Mouse (Mus musculus) forebrain, embryonic 16.5 days (tissue): ENCODE measurements around the gene Hes7. TPM values are rescaled to one million over a fixed set of nuclear protein-coding genes. Genes with fewer than 3 reads are reported as not detected.

Source experiments
- ATAC-seq: fragments of 200-750 bp; cut with Nextera tagmentation; 2 replicates; pipeline ENCODE4 v1.8.0; 2017; ENCODE audit warnings: mild to moderate bottlenecking, moderate library complexity
- H3K27ac ChIP-seq: fragments of 300-500 bp; sonication (generic); 2 replicates; pipeline ENCODE4 v1.5.1; 2014; ENCODE audit warnings: low read length, control low read depth
- H3K27me3 ChIP-seq: fragments of 300-500 bp; sonication (generic); replicated peaks from 2 replicates; pipeline ENCODE4 v1.6.1; 2014; ENCODE audit warnings: low read length; ENCODE audit not compliant: control insufficient read depth, insufficient read depth
- H3K36me3 ChIP-seq: fragments of 300-500 bp; sonication (generic); 2 replicates; pipeline ENCODE4 v1.6.1; 2014; ENCODE audit not compliant: control insufficient read depth, insufficient read depth
- H3K4me1 ChIP-seq: fragments of 300-500 bp; sonication (generic); replicated peaks from 2 replicates; pipeline ENCODE4 v1.6.1; 2014; ENCODE audit warnings: low read length; ENCODE audit not compliant: control insufficient read depth, insufficient read depth
- H3K4me2 ChIP-seq: fragments of 300-500 bp; sonication (generic); 2 replicates; pipeline ENCODE4 v1.6.1; 2014; ENCODE audit warnings: mild to moderate bottlenecking, low read length, control low read depth
- H3K4me3 ChIP-seq: fragments of 300-500 bp; sonication (generic); replicated peaks from 2 replicates; pipeline ENCODE4 v1.5.1; 2014; ENCODE audit warnings: mild to moderate bottlenecking, low read length, control low read depth
- H3K9ac ChIP-seq: fragments of 300-500 bp; sonication (generic); replicated peaks from 2 replicates; pipeline ENCODE4 v1.6.1; 2014; ENCODE audit warnings: low read depth, low read length, control low read depth
- H3K9me3 ChIP-seq: fragments of 300-500 bp; sonication (generic); 2 replicates; pipeline ENCODE4 v1.6.1; 2016; ENCODE audit warnings: low read length; ENCODE audit not compliant: control insufficient read depth
- WGBS: fragments of 180-500 bp; shearing (Covaris S2); extraction: QIAGEN DNeasy Blood & Tissue Kit; methylation state at CpG from one replicate; pipeline ENCODE4 v1.1.7; 2014; 5-methylcytosine and 5-hydroxymethylcytosine counted together
- polyA plus RNA-seq: library from polyadenylated mRNA; unstranded; fragments of >200 nt; fragmentation: Nextera tagmentation; extraction: Ambion mirVana; gene quantifications from 2 replicates; pipeline ENCODE4 v1.2.1, GENCODE M21; 2015

Gene Hes7
- polyA plus RNA-seq, 1 experiment from 2014 or later, result 0.67 TPM

DNA sequence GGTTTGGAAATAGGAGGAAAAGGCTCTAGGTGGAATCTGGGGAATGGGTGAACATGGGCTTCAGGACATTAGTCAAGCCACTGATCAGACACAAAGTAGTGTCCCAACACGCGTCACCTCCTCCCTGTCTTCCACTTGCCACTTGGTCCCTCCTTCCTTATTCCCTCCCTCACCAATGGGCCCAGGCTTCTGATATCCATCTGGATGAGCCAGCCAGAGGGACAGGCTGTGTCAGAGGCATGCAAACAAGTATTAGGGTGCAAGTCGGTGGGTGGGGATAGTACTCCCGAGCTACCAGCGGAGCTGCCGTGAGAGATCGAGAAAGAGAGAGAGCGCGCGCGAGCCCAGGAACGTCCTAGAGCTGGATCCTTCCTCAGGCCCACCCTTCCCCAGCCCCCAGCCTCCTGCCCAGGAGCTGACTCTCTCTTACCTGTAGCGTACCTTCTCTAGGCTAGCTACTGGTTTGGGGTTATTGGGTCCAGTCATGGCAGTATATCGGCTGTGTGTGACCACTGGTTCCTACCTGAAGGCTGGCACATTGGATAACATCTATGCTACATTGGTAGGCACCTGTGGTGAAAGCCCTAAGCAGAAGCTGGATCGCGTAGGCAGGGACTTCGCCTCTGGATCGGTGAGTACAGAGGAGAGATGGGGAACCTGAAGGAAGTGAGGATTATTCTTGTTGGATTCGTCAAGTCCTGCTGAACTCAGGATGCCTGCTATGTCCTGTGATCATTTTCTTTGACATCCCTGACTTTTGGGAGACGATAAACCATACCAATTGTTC lies 5.9 kb downstream of the Hes7 start:
- WGBS, result 12% methylated on average over 20 of the region's 20 CpGs
- Histone ChIP-seq H3K27ac (no peak overlapping the region), H3K9ac (peak overlapping the region; percentile 63), H3K36me3 (no peaks in the 10 kb centered on the region), H3K9me3 (no peaks in the 10 kb centered on the region), H3K4me1 (peaks cover 17% of the 10 kb centered on the region), H3K27me3 (peaks cover 3% of the 10 kb centered on the region; the same call in 1 of the 2 replicates), H3K4me3 (peak overlapping the region; percentile 73), H3K4me2 (peak overlapping the region; percentile 71)
- ATAC-seq, result no peak

DNA sequence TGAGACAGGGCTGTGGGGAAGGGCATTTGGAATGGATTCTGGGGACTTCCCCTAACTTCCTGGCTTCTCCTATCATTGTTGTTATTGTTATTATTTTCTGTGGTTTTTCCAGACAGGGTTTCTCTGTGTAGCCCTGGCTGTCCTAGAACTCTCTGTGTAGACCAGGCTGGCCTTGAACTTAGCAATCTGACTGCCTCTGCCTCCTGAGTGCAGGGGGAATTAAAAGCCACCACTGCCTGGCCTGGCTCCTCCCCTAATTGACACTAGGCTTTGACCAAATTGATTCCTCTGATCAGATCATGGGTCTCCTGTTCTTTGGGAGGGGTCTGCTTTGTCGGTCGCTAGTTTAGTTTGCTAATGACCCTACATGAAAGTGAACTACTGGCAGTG lies 6.5 kb downstream of the Hes7 start:
- Histone ChIP-seq H3K4me2 (peak overlapping the region; percentile 71), H3K27me3 (peaks cover 3% of the 10 kb centered on the region; the same call in 1 of the 2 replicates), H3K36me3 (no peaks in the 10 kb centered on the region), H3K9me3 (no peaks in the 10 kb centered on the region), H3K4me1 (peaks cover 12% of the 10 kb centered on the region), H3K4me3 (peak overlapping the region; percentile 73), H3K9ac (no peak overlapping the region), H3K27ac (no peak overlapping the region)
- WGBS, result 51% methylated on average over 2 of the region's 2 CpGs
- ATAC-seq, result no peak

DNA sequence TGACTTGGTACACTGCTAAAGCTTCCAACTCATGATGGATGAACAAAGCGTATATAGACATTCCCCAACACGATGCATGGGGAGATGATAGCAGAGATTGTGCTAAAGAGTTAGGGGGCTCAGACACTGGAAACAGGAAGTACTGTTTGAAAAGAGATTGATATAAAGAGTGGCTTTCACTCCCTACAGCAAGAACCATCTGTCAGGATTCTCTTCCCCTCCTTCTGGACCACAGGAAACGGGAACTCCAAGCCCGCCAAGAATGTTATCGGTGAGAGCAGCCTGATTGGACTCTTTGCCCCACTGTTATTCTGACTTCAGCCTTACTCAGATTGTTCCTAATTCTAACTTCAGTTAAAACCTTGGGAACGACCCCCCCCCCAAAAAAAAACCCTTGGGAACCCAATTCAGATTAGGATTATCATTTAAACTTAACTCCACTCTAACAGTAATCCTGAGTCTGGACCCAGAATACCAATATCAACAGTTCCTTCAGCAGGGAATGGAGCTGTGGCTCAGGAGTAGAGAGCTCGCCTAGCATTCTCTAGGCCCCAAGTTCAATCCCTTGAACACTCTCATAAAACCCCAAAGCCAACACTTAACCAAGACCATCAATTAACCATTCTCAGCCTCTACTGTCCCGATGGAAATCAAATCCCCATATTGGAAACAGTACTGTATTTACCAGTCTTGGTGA lies 8.4 kb downstream of the Hes7 start:
- Histone ChIP-seq H3K27me3 (peaks cover 3% of the 10 kb centered on the region; the same call in 1 of the 2 replicates), H3K27ac (no peak overlapping the region), H3K9ac (no peak overlapping the region), H3K4me2 (no peak overlapping the region), H3K4me1 (peaks cover 12% of the 10 kb centered on the region), H3K4me3 (no peak overlapping the region), H3K36me3 (no peaks in the 10 kb centered on the region), H3K9me3 (no peaks in the 10 kb centered on the region)
- 75% methylated on average over 8 of the region's 8 CpGs for WGBS
- no peak for ATAC-seq

DNA sequence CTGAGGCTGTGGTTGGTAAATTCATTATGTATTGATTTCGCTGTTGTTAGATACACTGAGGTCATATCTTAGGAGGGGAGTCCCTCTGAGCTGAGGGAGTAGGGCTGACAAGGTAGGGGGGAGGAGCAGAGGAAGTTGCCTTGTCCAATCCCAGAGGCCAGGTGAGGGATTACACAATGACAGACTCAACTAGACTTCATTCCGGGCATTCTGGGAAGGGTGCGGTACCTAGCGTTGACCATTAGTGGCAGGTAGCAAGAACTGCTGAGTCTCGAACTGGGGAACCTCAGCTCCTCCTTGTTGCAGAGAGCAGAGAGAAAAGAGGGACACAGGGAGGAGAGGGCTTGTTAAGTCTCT lies 13.3 kb downstream of the Hes7 start:
- Histone ChIP-seq H3K36me3 (no peaks in the 10 kb centered on the region), H3K4me2 (peak overlapping the region; percentile 77), H3K9me3 (no peaks in the 10 kb centered on the region), H3K27me3 (no peaks in the 10 kb centered on the region; the same call in 1 of the 2 replicates), H3K4me1 (peaks cover 11% of the 10 kb centered on the region), H3K9ac (peak overlapping the region; percentile 60; the same call in 1 of the 2 replicates), H3K27ac (no peak overlapping the region), H3K4me3 (peak overlapping the region; percentile 54)
- no peak for ATAC-seq
- 11% methylated on average over 5 of the region's 5 CpGs for WGBS

DNA sequence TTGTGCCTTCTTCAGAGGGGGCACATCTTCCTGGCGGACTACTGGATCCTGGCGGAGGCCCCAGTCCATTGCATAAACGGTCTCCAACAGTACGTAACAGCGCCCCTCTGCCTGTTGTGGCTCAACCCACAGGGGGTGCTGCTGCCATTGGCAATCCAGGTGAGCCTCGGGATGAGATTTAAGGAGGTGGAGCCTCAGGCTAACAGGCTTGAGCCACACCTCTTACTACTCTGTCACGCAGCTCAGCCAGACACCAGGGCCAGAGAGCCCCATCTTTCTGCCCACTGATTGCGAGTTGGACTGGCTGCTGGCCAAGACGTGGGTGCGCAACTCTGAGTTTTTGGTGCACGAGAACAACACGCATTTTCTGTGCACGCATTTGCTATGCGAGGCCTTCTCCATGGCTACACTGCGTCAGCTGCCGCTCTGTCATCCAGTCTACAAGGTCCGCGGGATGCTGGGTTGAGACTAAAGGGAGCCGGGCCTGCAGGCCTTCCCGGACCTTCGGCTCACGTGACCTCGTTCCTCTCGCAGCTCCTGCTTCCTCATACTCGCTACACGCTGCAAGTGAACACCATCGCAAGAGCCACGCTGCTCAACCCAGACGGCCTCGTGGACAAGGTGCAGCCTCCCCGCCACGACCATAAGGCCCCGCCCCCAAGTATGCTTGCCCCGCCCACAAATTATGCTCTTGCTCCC lies 13.9 kb downstream of the Hes7 start:
- Histone ChIP-seq H3K36me3 (no peaks in the 10 kb centered on the region), H3K9ac (peak overlapping the region; percentile 60), H3K4me3 (peak overlapping the region; percentile 54), H3K27me3 (no peaks in the 10 kb centered on the region; the same call in 1 of the 2 replicates), H3K4me1 (peaks cover 11% of the 10 kb centered on the region), H3K9me3 (no peaks in the 10 kb centered on the region), H3K4me2 (peak overlapping the region; percentile 77), H3K27ac (0 out of 2 replicates have a peak overlapping the region, but pooled peaks have one; percentile 14)
- under 1% methylated on average over 34 of the region's 34 CpGs for whole genome bisulfite sequencing
- ATAC-seq, result peak; percentile 82

DNA sequence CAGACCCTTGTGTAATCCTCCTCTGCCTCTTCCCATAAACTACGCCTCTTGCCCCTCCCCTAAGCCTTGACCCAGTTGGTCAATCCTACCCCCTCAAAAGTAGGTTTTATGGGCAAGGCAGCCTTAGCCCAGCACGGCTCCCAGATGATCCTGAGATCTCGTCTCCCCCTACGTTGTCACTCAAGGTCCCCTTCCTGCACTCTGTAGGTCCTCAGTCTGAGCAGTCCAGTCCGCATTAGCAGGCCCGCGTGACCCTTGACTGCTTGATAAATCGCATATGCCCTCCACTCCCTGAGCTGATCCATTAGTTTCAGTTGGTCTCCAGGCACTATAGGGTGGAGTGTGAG lies 14.4 kb downstream of the Hes7 start:
- H3K4me3 ChIP-seq, result peak overlapping the region; percentile 54
- peaks cover 11% of the 10 kb centered on the region for H3K4me1 ChIP-seq
- no peaks in the 10 kb centered on the region for H3K9me3 ChIP-seq
- no peak overlapping the region for H3K27ac ChIP-seq
- ATAC-seq, result peak; percentile 19; the same call in 1 of the 2 replicates
- H3K9ac ChIP-seq, result peak overlapping the region; percentile 60
- H3K27me3 ChIP-seq, result no peaks in the 10 kb centered on the region; the same call in 1 of the 2 replicates
- 30% methylated on average over 8 of the region's 8 CpGs for WGBS
- no peaks in the 10 kb centered on the region for H3K36me3 ChIP-seq
- peak overlapping the region; percentile 77 for H3K4me2 ChIP-seq

DNA sequence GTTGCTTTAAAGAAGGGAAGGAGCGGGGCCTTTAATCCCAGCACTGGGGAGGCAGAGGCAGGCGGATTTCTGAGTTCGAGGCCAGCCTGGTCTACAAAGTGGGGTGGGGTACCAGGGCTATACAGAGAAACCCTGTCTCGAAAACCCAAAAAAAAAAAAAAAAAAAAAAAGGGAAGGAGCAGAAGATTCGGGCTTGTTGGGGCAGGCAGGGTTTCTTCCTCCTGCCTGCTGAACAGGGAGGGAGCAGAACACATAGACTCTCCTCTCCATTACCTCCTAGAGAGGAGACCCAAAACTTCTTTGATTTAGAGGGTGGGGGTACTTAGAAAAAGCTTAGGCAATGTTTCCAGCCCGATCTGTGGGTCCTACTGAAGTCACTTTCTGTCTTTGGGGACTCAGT lies 15.2 kb downstream of the Hes7 start:
- Histone ChIP-seq H3K4me2 (no peak overlapping the region), H3K9ac (no peak overlapping the region), H3K27me3 (no peaks in the 10 kb centered on the region; the same call in 1 of the 2 replicates), H3K9me3 (no peaks in the 10 kb centered on the region), H3K36me3 (no peaks in the 10 kb centered on the region), H3K4me3 (no peak overlapping the region), H3K27ac (no peak overlapping the region), H3K4me1 (peaks cover 11% of the 10 kb centered on the region)
- whole genome bisulfite sequencing, result 92% methylated on average over 6 of the region's 6 CpGs
- no peak for ATAC-seq

DNA sequence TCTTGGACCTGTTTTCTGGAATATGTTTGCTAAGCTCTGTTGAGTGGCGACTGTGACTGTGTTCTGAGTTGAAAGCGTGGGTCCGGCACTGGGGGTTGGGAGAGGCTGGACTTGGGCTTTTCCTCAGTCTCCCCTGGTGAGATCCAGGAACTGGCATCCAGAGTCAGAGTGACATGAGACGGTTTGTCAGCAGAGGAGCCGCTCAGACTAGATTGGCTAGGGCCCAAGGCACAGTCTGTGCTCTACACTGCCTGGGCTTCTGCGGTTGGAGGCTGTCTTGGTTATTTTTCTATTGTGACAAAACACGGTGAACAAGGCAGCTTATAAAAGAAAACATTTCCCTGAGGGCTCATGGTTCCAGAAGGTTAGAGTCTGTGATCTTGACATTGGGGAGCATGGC lies 27.3 kb downstream of the Hes7 start:
- no peak for ATAC-seq
- Histone ChIP-seq H3K4me1 (no peaks in the 10 kb centered on the region), H3K9me3 (no peaks in the 10 kb centered on the region), H3K4me3 (no peak overlapping the region), H3K36me3 (no peaks in the 10 kb centered on the region), H3K9ac (no peak overlapping the region), H3K4me2 (no peak overlapping the region), H3K27me3 (no peaks in the 10 kb centered on the region), H3K27ac (no peak overlapping the region)
- 62% methylated on average over 7 of the region's 7 CpGs for WGBS

DNA sequence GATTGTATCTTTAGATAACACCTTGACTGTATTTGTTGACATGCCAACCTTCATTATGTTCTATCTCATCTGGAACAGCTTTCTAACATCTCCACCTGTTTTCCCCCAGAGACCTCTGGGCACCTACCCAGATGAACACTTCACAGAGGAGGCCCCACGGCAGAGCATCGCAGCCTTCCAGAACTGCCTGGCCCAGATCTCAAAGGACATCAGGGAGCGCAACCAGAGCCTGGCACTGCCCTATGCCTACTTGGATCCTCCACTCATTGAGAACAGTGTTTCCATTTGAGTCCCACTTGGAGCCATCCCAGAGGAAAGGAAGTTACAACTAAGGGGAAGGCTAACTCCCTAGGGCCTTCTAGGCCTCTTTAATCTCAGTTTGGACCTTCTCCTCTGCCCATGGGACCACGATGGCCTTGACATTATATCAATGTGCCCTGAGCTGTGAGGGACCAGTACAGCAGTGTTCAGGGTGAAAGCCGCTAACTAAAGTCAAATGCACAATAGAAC lies 28.3 kb downstream of the Hes7 start:
- no peak overlapping the region for H3K9ac ChIP-seq
- no peaks in the 10 kb centered on the region for H3K9me3 ChIP-seq
- no peak for ATAC-seq
- H3K4me2 ChIP-seq, result no peak overlapping the region
- 94% methylated on average over 5 of the region's 5 CpGs for WGBS
- no peak overlapping the region for H3K27ac ChIP-seq
- no peaks in the 10 kb centered on the region for H3K4me1 ChIP-seq
- no peaks in the 10 kb centered on the region for H3K27me3 ChIP-seq
- H3K4me3 ChIP-seq, result no peak overlapping the region
- no peaks in the 10 kb centered on the region for H3K36me3 ChIP-seq
